Mouse (Mus musculus): ENCODE results near the gene Cd3d. TPM values are rescaled to one million over a fixed set of nuclear protein-coding genes. Genes with fewer than 3 reads are reported as not detected.

The Cd3d gene
- total RNA-seq, 1 experiment = not detected

- TF ChIP-seq ZC3H11A (IDR thresholded peaks at IDR 0.05; ENCODE audit: borderline replicate concordance, low read depth, low read length) = no peak
- TF ChIP-seq MAFK (IDR thresholded peaks at IDR 0.05; ENCODE audit: insufficient read depth, low read depth, low read length) = no peak
- Histone ChIP-seq H3K9me3 (ENCODE audit: control insufficient read depth, insufficient read depth, low read depth, low read length) (no peaks in the 10 kb centered on the region), H3K27ac (ENCODE audit: insufficient read depth, low read depth, low read length, poor library complexity, severe bottlenecking) (no peak overlapping the region), H3K9ac (ENCODE audit: insufficient read depth, low read depth, low read length, poor library complexity, severe bottlenecking) (no peak overlapping the region), H3K36me3 (ENCODE audit: control insufficient read depth, insufficient read depth, low read length, poor library complexity, severe bottlenecking) (no peaks in the 10 kb centered on the region), H3K4me3 (ENCODE audit: insufficient read depth in 1 of 2, low read depth in 1 of 2, low read length in 2 of 2, poor library complexity in 1 of 2, severe bottlenecking in 1 of 2) (no peak overlapping the region), H3K4me1 (ENCODE audit: control insufficient read depth in 2 of 2, insufficient read depth in 2 of 2, low read length in 2 of 2, poor library complexity in 1 of 2) (no peaks in the 10 kb centered on the region)
- in situ Hi-C loops (cut with MboI; ENCODE audit: low sequenced_read_pairs in 2 of 2, unreplicated experiment in 2 of 2) = no loop called here
- DNase-seq (ENCODE audit: low read depth, low spot score) = no peak
Measured at GRCm38 (mm10) chr9:45000249-45000648, 18.7 kb downstream of the Cd3d start.

- Histone ChIP-seq H3K9me3 (ENCODE audit: control insufficient read depth, insufficient read depth, low read depth, low read length) (no peaks in the 10 kb centered on the region), H3K9ac (ENCODE audit: insufficient read depth, low read depth, low read length, poor library complexity, severe bottlenecking) (no peak overlapping the region), H3K4me1 (ENCODE audit: control insufficient read depth in 2 of 2, insufficient read depth in 2 of 2, low read length in 2 of 2, poor library complexity in 1 of 2) (no peaks in the 10 kb centered on the region; a peak in 1 of 4 replicates), H3K4me3 (ENCODE audit: insufficient read depth in 1 of 2, low read depth in 1 of 2, low read length in 2 of 2, poor library complexity in 1 of 2, severe bottlenecking in 1 of 2) (no peak overlapping the region), H3K27ac (ENCODE audit: insufficient read depth, low read depth, low read length, poor library complexity, severe bottlenecking) (no peak overlapping the region), H3K36me3 (ENCODE audit: control insufficient read depth, insufficient read depth, low read length, poor library complexity, severe bottlenecking) (no peaks in the 10 kb centered on the region)
- in situ Hi-C loops (cut with MboI; ENCODE audit: low sequenced_read_pairs in 2 of 2, unreplicated experiment in 2 of 2) = no loop called here
- no peak for DNase-seq (ENCODE audit: low read depth, low spot score)
- TF ChIP-seq MAFK (IDR thresholded peaks at IDR 0.05; ENCODE audit: insufficient read depth, low read depth, low read length) (no peak), ZC3H11A (IDR thresholded peaks at IDR 0.05; ENCODE audit: borderline replicate concordance, low read depth, low read length) (no peak), CHD2 (IDR thresholded peaks at IDR 0.05; ENCODE audit: low read depth, low read length) (no peak), HCFC1 (IDR thresholded peaks at IDR 0.05; ENCODE audit: borderline replicate concordance, insufficient read depth, low read length) (no peak), ZNF384 (IDR thresholded peaks at IDR 0.05; ENCODE audit: low read depth, low read length) (no peak)
Measured at GRCm38 (mm10) chr9:45007404-45007803, 25.8 kb downstream of the Cd3d start.

GRCm38 (mm10) chr9:45008342-45008741 is 26.8 kb downstream of the Cd3d start:
- no peak for TF ChIP-seq MAFK (IDR thresholded peaks at IDR 0.05; ENCODE audit: insufficient read depth, low read depth, low read length)
- TF ChIP-seq ZC3H11A (IDR thresholded peaks at IDR 0.05; ENCODE audit: borderline replicate concordance, low read depth, low read length) = no peak
- no peak for TF ChIP-seq CHD2 (IDR thresholded peaks at IDR 0.05; ENCODE audit: low read depth, low read length)
- TF ChIP-seq ZNF384 (IDR thresholded peaks at IDR 0.05; ENCODE audit: low read depth, low read length) = no peak
- no peak for TF ChIP-seq HCFC1 (IDR thresholded peaks at IDR 0.05; ENCODE audit: borderline replicate concordance, insufficient read depth, low read length)
- Histone ChIP-seq H3K9me3 (ENCODE audit: control insufficient read depth, insufficient read depth, low read depth, low read length) (no peaks in the 10 kb centered on the region), H3K27ac (ENCODE audit: insufficient read depth, low read depth, low read length, poor library complexity, severe bottlenecking) (no peak overlapping the region), H3K36me3 (ENCODE audit: control insufficient read depth, insufficient read depth, low read length, poor library complexity, severe bottlenecking) (no peaks in the 10 kb centered on the region), H3K9ac (ENCODE audit: insufficient read depth, low read depth, low read length, poor library complexity, severe bottlenecking) (no peak overlapping the region), H3K4me1 (ENCODE audit: control insufficient read depth in 2 of 2, insufficient read depth in 2 of 2, low read length in 2 of 2, poor library complexity in 1 of 2) (no peaks in the 10 kb centered on the region; a peak in 1 of 4 replicates), H3K4me3 (ENCODE audit: insufficient read depth in 1 of 2, low read depth in 1 of 2, low read length in 2 of 2, poor library complexity in 1 of 2, severe bottlenecking in 1 of 2) (no peak overlapping the region)
- in situ Hi-C loops (cut with MboI; ENCODE audit: low sequenced_read_pairs in 2 of 2, unreplicated experiment in 2 of 2) = no loop called here
- DNase-seq (ENCODE audit: low read depth, low spot score) = no peak

- no peaks in the 10 kb centered on the region; a peak in 1 of 4 replicates for H3K4me1 ChIP-seq (ENCODE audit: control insufficient read depth in 2 of 2, insufficient read depth in 2 of 2, low read length in 2 of 2, poor library complexity in 1 of 2)
- TF ChIP-seq ZNF384 (IDR thresholded peaks at IDR 0.05; ENCODE audit: low read depth, low read length) (no peak), MAFK (IDR thresholded peaks at IDR 0.05; ENCODE audit: insufficient read depth, low read depth, low read length) (no peak), ZC3H11A (IDR thresholded peaks at IDR 0.05; ENCODE audit: borderline replicate concordance, low read depth, low read length) (no peak), CHD2 (IDR thresholded peaks at IDR 0.05; ENCODE audit: low read depth, low read length) (no peak), HCFC1 (IDR thresholded peaks at IDR 0.05; ENCODE audit: borderline replicate concordance, insufficient read depth, low read length) (no peak)
- no peak for DNase-seq (ENCODE audit: low read depth, low spot score)
- no peaks in the 10 kb centered on the region for H3K9me3 ChIP-seq (ENCODE audit: control insufficient read depth, insufficient read depth, low read depth, low read length)
- no peak within 1 kb of the TSS for H3K9ac ChIP-seq (ENCODE audit: insufficient read depth, low read depth, low read length, poor library complexity, severe bottlenecking)
- peak within 1 kb of the TSS; percentile 43 to 44; a peak in 1 of 4 replicates for H3K4me3 ChIP-seq (ENCODE audit: insufficient read depth in 1 of 2, low read depth in 1 of 2, low read length in 2 of 2, poor library complexity in 1 of 2, severe bottlenecking in 1 of 2)
- in situ Hi-C loops (cut with MboI; ENCODE audit: low sequenced_read_pairs in 2 of 2, unreplicated experiment in 2 of 2) = no loop called here
- H3K36me3 ChIP-seq (ENCODE audit: control insufficient read depth, insufficient read depth, low read length, poor library complexity, severe bottlenecking) = no peaks in the 10 kb centered on the region
- no peak within 1 kb of the TSS for H3K27ac ChIP-seq (ENCODE audit: insufficient read depth, low read depth, low read length, poor library complexity, severe bottlenecking)
Measured at GRCm38 (mm10) chr9:45009180-45010078, 27.8 kb downstream of the Cd3d start, which contains the start of gene Cd3e. Gene Cd3e, minus strand, starts transcription at chr9:45009627.

Data from ES-E14 (cell line).